Mouse (Mus musculus): Measurements from ENCODE around the gene Mroh2a. TPM values are rescaled to one million over a fixed set of nuclear protein-coding genes. Genes with fewer than 3 reads are reported as not detected.

Mroh2a gene
- polyA plus RNA-seq, 1 experiment from 2014 or later, result 1.0 TPM

- H3K9me3 ChIP-seq, result peaks cover 77% of the 10 kb centered on the region
- no peak overlapping the region for H3K4me3 ChIP-seq
- no peak overlapping the region for H3K4me2 ChIP-seq (replicated peaks)
- no peaks in the 10 kb centered on the region for H3K27me3 ChIP-seq
- H3K27ac ChIP-seq, result no peak overlapping the region
- no peak overlapping the region for H3K9ac ChIP-seq
- 60% methylated on average over 7 of the region's 7 CpGs for WGBS
- H3K36me3 ChIP-seq, result no peaks in the 10 kb centered on the region
- no peaks in the 10 kb centered on the region for H3K4me1 ChIP-seq
- no peak for ATAC-seq (ENCODE audit: low FRiP score, low read depth)
These were observed 58.1 kb downstream of the Mroh2a start for GRCm38 (mm10) chr1:88284946-88285320.

- Histone ChIP-seq H3K4me2 (replicated peaks) (no peak overlapping the region), H3K4me3 (no peak overlapping the region), H3K4me1 (no peaks in the 10 kb centered on the region), H3K27ac (no peak overlapping the region), H3K9me3 (peaks cover 84% of the 10 kb centered on the region), H3K27me3 (no peaks in the 10 kb centered on the region), H3K9ac (no peak overlapping the region), H3K36me3 (no peaks in the 10 kb centered on the region)
- no peak for ATAC-seq (ENCODE audit: low FRiP score, low read depth)
- 66% methylated on average over 5 of the region's 5 CpGs for WGBS
These were observed 58.9 kb downstream of the Mroh2a start for GRCm38 (mm10) chr1:88285652-88286051.

- Histone ChIP-seq H3K4me3 (no peak overlapping the region), H3K9ac (no peak overlapping the region), H3K27ac (no peak overlapping the region), H3K9me3 (peaks cover 86% of the 10 kb centered on the region), H3K4me1 (no peaks in the 10 kb centered on the region), H3K4me2 (replicated peaks) (no peak overlapping the region), H3K36me3 (no peaks in the 10 kb centered on the region), H3K27me3 (no peaks in the 10 kb centered on the region)
- 81% methylated on average over 15 of the region's 15 CpGs for WGBS
- no peak for ATAC-seq (ENCODE audit: low FRiP score, low read depth)
These were observed 59.5 kb downstream of the Mroh2a start for GRCm38 (mm10) chr1:88286136-88286845.

GRCm38 (mm10) chr1:88286887-88287696, 60.3 kb downstream of the Mroh2a start:
- peaks cover 90% of the 10 kb centered on the region for H3K9me3 ChIP-seq

GRCm38 (mm10) chr1:88287697-88287980, 60.9 kb downstream of the Mroh2a start:
- Histone ChIP-seq H3K4me1 (no peaks in the 10 kb centered on the region), H3K27ac (no peak overlapping the region), H3K9me3 (peaks cover 90% of the 10 kb centered on the region), H3K9ac (no peak overlapping the region), H3K4me2 (replicated peaks) (no peak overlapping the region), H3K27me3 (no peaks in the 10 kb centered on the region), H3K4me3 (no peak overlapping the region), H3K36me3 (no peaks in the 10 kb centered on the region)
- 29% methylated on average over 5 of the region's 5 CpGs for WGBS
- ATAC-seq (ENCODE audit: low FRiP score, low read depth), result no peak

More at GRCm38 (mm10) chr1:88286887-88287696, 60.3 kb downstream of the Mroh2a start:
- no peaks in the 10 kb centered on the region for H3K27me3 ChIP-seq
- ATAC-seq (ENCODE audit: low FRiP score, low read depth), result no peak
- no peak overlapping the region for H3K4me3 ChIP-seq
- no peak overlapping the region for H3K9ac ChIP-seq
- 71% methylated on average over 13 of the region's 13 CpGs for WGBS
- H3K36me3 ChIP-seq, result no peaks in the 10 kb centered on the region
- no peak overlapping the region for H3K27ac ChIP-seq
- no peak overlapping the region for H3K4me2 ChIP-seq (replicated peaks)
- no peaks in the 10 kb centered on the region for H3K4me1 ChIP-seq

GRCm38 (mm10) chr1:88288056-88288788, 61.4 kb downstream of the Mroh2a start:
- no peak overlapping the region for H3K27ac ChIP-seq
- no peaks in the 10 kb centered on the region for H3K4me1 ChIP-seq
- H3K36me3 ChIP-seq, result no peaks in the 10 kb centered on the region
- peaks cover 84% of the 10 kb centered on the region for H3K9me3 ChIP-seq
- no peaks in the 10 kb centered on the region for H3K27me3 ChIP-seq
- no peak overlapping the region for H3K4me2 ChIP-seq (replicated peaks)
- WGBS, result 38% methylated on average over 3 of the region's 3 CpGs
- no peak overlapping the region for H3K9ac ChIP-seq
- no peak; the same call in 1 of the 2 replicates for ATAC-seq (ENCODE audit: low FRiP score, low read depth)
- H3K4me3 ChIP-seq, result no peak overlapping the region

GRCm38 (mm10) chr1:88288789-88289127, 62.0 kb downstream of the Mroh2a start:
- Histone ChIP-seq H3K9ac (no peak overlapping the region), H3K36me3 (no peaks in the 10 kb centered on the region), H3K4me3 (no peak overlapping the region), H3K9me3 (peaks cover 79% of the 10 kb centered on the region), H3K4me2 (replicated peaks) (no peak overlapping the region), H3K4me1 (no peaks in the 10 kb centered on the region), H3K27ac (no peak overlapping the region), H3K27me3 (no peaks in the 10 kb centered on the region)
- ATAC-seq (ENCODE audit: low FRiP score, low read depth), result no peak
- 73% methylated on average over 3 of the region's 3 CpGs for WGBS

GRCm38 (mm10) chr1:88289152-88289551, 62.4 kb downstream of the Mroh2a start:
- Histone ChIP-seq H3K27me3 (no peaks in the 10 kb centered on the region), H3K36me3 (no peaks in the 10 kb centered on the region), H3K27ac (no peak overlapping the region), H3K4me2 (replicated peaks) (no peak overlapping the region), H3K4me3 (no peak overlapping the region), H3K9ac (no peak overlapping the region), H3K4me1 (no peaks in the 10 kb centered on the region), H3K9me3 (peaks cover 75% of the 10 kb centered on the region)
- WGBS, result 43% methylated on average over 2 of the region's 2 CpGs
- no peak for ATAC-seq (ENCODE audit: low FRiP score, low read depth)

GRCm38 (mm10) chr1:88289917-88290316, 63.1 kb downstream of the Mroh2a start:
- 38% methylated on average over 4 of the region's 4 CpGs for WGBS
- no peak for ATAC-seq (ENCODE audit: low FRiP score, low read depth)
- peaks cover 74% of the 10 kb centered on the region for H3K9me3 ChIP-seq

GRCm38 (mm10) chr1:88290511-88290910, 63.7 kb downstream of the Mroh2a start:
- no peaks in the 10 kb centered on the region for H3K27me3 ChIP-seq
- ATAC-seq (ENCODE audit: low FRiP score, low read depth), result no peak
- H3K4me1 ChIP-seq, result no peaks in the 10 kb centered on the region
- H3K4me3 ChIP-seq, result no peak overlapping the region
- no peaks in the 10 kb centered on the region for H3K36me3 ChIP-seq
- no peak overlapping the region for H3K9ac ChIP-seq
- WGBS, result 68% methylated on average over 1 of the region's 1 CpGs
- H3K9me3 ChIP-seq, result peaks cover 73% of the 10 kb centered on the region
- no peak overlapping the region for H3K27ac ChIP-seq
- H3K4me2 ChIP-seq (replicated peaks), result no peak overlapping the region

More at GRCm38 (mm10) chr1:88289917-88290316, 63.1 kb downstream of the Mroh2a start:
- Histone ChIP-seq H3K27me3 (no peaks in the 10 kb centered on the region), H3K4me2 (replicated peaks) (no peak overlapping the region), H3K4me1 (no peaks in the 10 kb centered on the region), H3K36me3 (no peaks in the 10 kb centered on the region), H3K27ac (no peak overlapping the region), H3K9ac (no peak overlapping the region), H3K4me3 (no peak overlapping the region)

- WGBS, result 60% methylated on average over 3 of the region's 3 CpGs
- no peaks in the 10 kb centered on the region for H3K4me1 ChIP-seq
- H3K27me3 ChIP-seq, result no peaks in the 10 kb centered on the region
- no peak for ATAC-seq (ENCODE audit: low FRiP score, low read depth)
- H3K9ac ChIP-seq, result no peak overlapping the region
- H3K9me3 ChIP-seq, result peaks cover 74% of the 10 kb centered on the region
- H3K4me2 ChIP-seq (replicated peaks), result no peak overlapping the region
- H3K27ac ChIP-seq, result no peak overlapping the region
- no peak overlapping the region for H3K4me3 ChIP-seq
- no peaks in the 10 kb centered on the region for H3K36me3 ChIP-seq
These were observed 64.7 kb downstream of the Mroh2a start for GRCm38 (mm10) chr1:88291409-88292005.

- Histone ChIP-seq H3K4me1 (no peaks in the 10 kb centered on the region), H3K4me3 (no peak overlapping the region), H3K4me2 (replicated peaks) (no peak overlapping the region), H3K9ac (no peak overlapping the region), H3K27me3 (no peaks in the 10 kb centered on the region), H3K36me3 (no peaks in the 10 kb centered on the region), H3K9me3 (peaks cover 69% of the 10 kb centered on the region), H3K27ac (no peak overlapping the region)
- no peak for ATAC-seq (ENCODE audit: low FRiP score, low read depth)
- WGBS, result 53% methylated on average over 2 of the region's 2 CpGs
These were observed 65.3 kb downstream of the Mroh2a start for GRCm38 (mm10) chr1:88292057-88292456.
